Mouse (Mus musculus) forebrain, embryonic 14.5 days (tissue): ENCODE data around the gene Krtap10-4. TPM values are rescaled to one million over a fixed set of nuclear protein-coding genes. Genes with fewer than 3 reads are reported as not detected.
"Not testable (repeated sequence)": the region's sequence is repeated elsewhere in the genome, so short reads cannot be mapped to it uniquely, and the experiment has no call there.

Source experiments
- ATAC-seq: fragments of 200-750 bp; cut with Nextera tagmentation; 2 replicates; pipeline ENCODE4 v1.8.0; 2017; ENCODE audit warnings: mild to moderate bottlenecking, moderate library complexity
- DNase-seq: peaks from one replicate; pipeline ENCODE4 v3.0.0-alpha.2; 2015; ENCODE audit warnings: low spot score
- H3K27ac ChIP-seq: fragments of 300-500 bp; sonication (generic); 2 replicates; pipeline ENCODE4 v1.5.1; 2014; ENCODE audit warnings: low read depth, mild to moderate bottlenecking, control low read depth, low read length, moderate library complexity
- H3K27me3 ChIP-seq: fragments of 300-500 bp; sonication (generic); replicated peaks from 2 replicates; pipeline ENCODE4 v1.6.1; 2014; ENCODE audit warnings: low read length, control low read depth, mixed read lengths; ENCODE audit not compliant: control insufficient read depth, insufficient read depth
- H3K36me3 ChIP-seq: fragments of 300-500 bp; sonication (generic); 2 replicates; pipeline ENCODE4 v1.6.1; 2014; ENCODE audit warnings: low read length, control low read depth; ENCODE audit not compliant: control insufficient read depth, insufficient read depth
- H3K4me1 ChIP-seq: fragments of 300-500 bp; sonication (generic); 2 replicates; pipeline ENCODE4 v1.6.1; 2014; ENCODE audit warnings: antibody characterized with exemption, low read length, control low read depth; ENCODE audit not compliant: control insufficient read depth, insufficient read depth
- H3K4me2 ChIP-seq: fragments of 300-500 bp; sonication (generic); 2 replicates; pipeline ENCODE4 v1.6.1; 2014; ENCODE audit warnings: mild to moderate bottlenecking, control low read depth, low read length
- H3K4me3 ChIP-seq: fragments of 300-500 bp; sonication (generic); 2 replicates; pipeline ENCODE4 v1.5.1; 2014; ENCODE audit warnings: low read depth, low read length, control low read depth
- H3K9ac ChIP-seq: fragments of 300-500 bp; sonication (generic); 2 replicates; pipeline ENCODE4 v1.6.1; 2014; ENCODE audit warnings: mild to moderate bottlenecking, low read length, control low read depth, moderate library complexity
- H3K9me3 ChIP-seq: fragments of 300-500 bp; sonication (generic); replicated peaks from 2 replicates; pipeline ENCODE4 v1.6.1; 2016; ENCODE audit warnings: low read length, control low read depth, mixed read lengths; ENCODE audit not compliant: control insufficient read depth
- WGBS: fragments of 180-500 bp; shearing (Covaris S2); extraction: QIAGEN DNeasy Blood & Tissue Kit; methylation state at CpG from one replicate; pipeline ENCODE4 v1.1.7; 2014; 5-methylcytosine and 5-hydroxymethylcytosine counted together
- polyA plus RNA-seq: library from polyadenylated mRNA; unstranded; fragments of >200 nt; fragmentation: Nextera tagmentation; extraction: Ambion mirVana; gene quantifications from 2 replicates; pipeline ENCODE4 v1.2.1, GENCODE M21; 2014

Krtap10-4 gene
- polyA plus RNA-seq, 1 experiment from 2014 or later: not detected

DNA sequence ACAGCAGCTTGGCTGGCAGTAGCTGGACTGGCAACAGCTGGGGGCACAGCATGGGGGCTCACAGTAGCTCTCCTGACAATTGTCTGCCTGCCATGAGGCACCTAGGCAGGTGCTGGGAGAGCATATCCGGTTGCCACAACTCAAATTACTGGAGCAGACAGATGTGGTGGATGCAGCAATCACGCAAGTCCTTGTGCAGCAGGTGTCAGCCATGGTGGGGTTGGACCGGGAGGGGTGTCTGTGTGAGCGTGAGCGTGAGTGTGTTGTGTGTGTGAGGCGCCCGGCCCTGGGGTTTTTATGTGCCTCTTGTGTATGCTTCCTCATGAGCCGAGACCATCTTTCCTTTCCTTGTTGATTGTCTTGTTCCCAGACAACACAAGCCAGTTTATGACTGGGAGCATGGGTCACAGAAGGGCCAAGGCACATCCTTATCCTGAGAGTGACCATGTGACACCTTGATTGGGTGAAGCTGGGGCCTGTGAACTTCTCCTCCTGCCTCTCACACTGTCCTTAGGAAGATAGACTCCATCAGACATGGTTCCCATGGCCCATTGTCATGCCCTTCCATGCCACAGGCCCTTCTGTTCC is 27.9 kb downstream of the Krtap10-4 start, which contains the start of gene Gm19668:
Gene Gm19668 (minus strand): TSS at position 213 of the 588 bp plus-strand sequence.
- H3K9me3 ChIP-seq: no peaks in the 10 kb centered on the region
- H3K27ac ChIP-seq: peak within 1 kb of the TSS; percentile 58
- H3K4me3 ChIP-seq: no peak within 1 kb of the TSS
- H3K4me2 ChIP-seq: no peak within 1 kb of the TSS
- H3K36me3 ChIP-seq: no peaks in the 10 kb centered on the region
- no peak within 1 kb of the TSS for H3K9ac ChIP-seq
- no peak for ATAC-seq
- DNase-seq: no peak
- H3K4me1 ChIP-seq: no peaks in the 10 kb centered on the region
- 64% methylated on average over 8 of the region's 8 CpGs for WGBS
- no peaks in the 10 kb centered on the region for H3K27me3 ChIP-seq

- not testable (repeated sequence) for H3K27me3 ChIP-seq, DNase-seq, H3K4me3 ChIP-seq, H3K4me1 ChIP-seq, H3K4me2 ChIP-seq, H3K36me3 ChIP-seq, H3K9ac ChIP-seq, ATAC-seq, H3K9me3 ChIP-seq
- WGBS: 32% methylated on average over 3 of the region's 3 CpGs
- peak overlapping the region; percentile 58 for H3K27ac ChIP-seq
Observed at GRCm38 (mm10) chr10:77798164-77798920, 28.6 kb downstream of the Krtap10-4 start.

DNA sequence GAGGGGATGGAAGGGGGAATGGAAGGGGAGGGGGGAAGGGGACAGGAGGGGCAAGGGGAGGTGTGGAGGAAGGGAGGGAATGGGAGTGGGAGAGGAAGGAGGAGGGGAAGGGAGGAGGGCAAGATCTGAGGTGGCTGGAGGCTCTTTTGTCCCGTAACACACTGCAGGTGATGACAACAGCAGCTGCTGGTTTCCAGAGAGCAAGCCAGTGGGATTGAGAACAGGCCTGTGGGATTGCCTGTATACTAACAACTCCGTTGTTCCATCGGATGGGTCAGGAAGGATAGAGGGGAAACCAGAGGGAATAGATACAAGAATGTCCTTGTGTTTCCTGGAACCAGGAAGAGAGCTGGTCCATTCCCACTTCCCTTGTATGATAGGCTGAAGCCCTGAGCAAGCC is 29.2 kb downstream of the Krtap10-4 start:
- Histone ChIP-seq H3K9ac (no peak overlapping the region), H3K4me1 (no peaks in the 10 kb centered on the region), H3K9me3 (no peaks in the 10 kb centered on the region), H3K27me3 (no peaks in the 10 kb centered on the region), H3K4me3 (no peak overlapping the region), H3K36me3 (no peaks in the 10 kb centered on the region), H3K27ac (peak overlapping the region; percentile 58), H3K4me2 (no peak overlapping the region)
- DNase-seq (no peak), ATAC-seq (no peak)
- WGBS: 14% methylated on average over 3 of the region's 3 CpGs

DNA sequence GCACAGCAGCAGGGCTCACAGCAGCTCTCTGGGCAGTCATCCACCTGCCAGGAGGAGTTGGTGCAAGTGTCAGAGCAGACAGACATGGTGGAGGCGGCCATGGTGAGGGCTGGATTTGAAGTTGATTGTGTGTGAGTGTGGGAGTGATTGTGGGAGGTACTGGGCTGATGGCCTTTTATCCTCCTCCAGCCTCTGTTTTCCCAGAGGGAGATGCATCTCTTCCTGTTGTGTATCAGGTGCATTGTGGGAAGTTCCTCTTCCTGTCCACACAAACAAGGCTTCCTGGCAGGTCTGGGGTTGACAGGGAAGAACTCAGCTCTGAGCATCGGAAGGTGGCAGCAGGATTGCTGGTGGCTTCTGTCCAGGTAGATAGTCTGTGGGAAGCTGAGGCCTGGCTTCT is 31.9 kb downstream of the Krtap10-4 start, which contains the start of gene Gm9639:
Gene Gm9639 (minus strand): TSS at position 101 of the 400 bp plus-strand sequence.
- no peaks in the 10 kb centered on the region for H3K4me1 ChIP-seq
- H3K9ac ChIP-seq: no peak within 1 kb of the TSS
- H3K27me3 ChIP-seq: no peaks in the 10 kb centered on the region
- H3K4me3 ChIP-seq: no peak within 1 kb of the TSS
- H3K4me2 ChIP-seq: no peak within 1 kb of the TSS
- DNase-seq (no peak), ATAC-seq (no peak)
- H3K36me3 ChIP-seq: no peaks in the 10 kb centered on the region
- no peak within 1 kb of the TSS for H3K27ac ChIP-seq
- 55% methylated on average over 2 of the region's 2 CpGs for WGBS
- H3K9me3 ChIP-seq: no peaks in the 10 kb centered on the region

DNA sequence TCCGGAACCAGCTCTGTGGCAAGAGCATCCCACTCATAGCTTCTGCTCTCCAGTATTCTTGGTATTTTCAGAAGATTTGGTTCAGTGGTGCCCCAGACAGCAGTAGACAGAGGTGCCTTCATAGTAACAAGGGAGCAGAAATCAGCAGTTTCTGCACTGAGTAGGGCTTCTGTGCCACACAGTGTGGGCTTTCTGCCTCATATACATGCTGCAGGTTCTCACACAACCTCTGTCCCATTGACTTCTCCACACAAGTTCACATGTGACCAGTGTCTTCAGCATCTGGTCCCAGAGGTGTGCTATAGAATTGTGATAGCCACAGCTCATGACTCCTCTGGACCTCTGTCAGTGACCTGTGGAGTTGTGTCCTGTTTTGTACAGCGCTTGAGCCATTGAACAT is 38.3 kb downstream of the Krtap10-4 start:
- ATAC-seq (no peak), DNase-seq (no peak)
- H3K36me3 ChIP-seq: no peaks in the 10 kb centered on the region
- H3K4me2 ChIP-seq: no peak overlapping the region
- H3K27me3 ChIP-seq: no peaks in the 10 kb centered on the region
- no peaks in the 10 kb centered on the region for H3K9me3 ChIP-seq
- H3K4me1 ChIP-seq: no peaks in the 10 kb centered on the region
- 87% methylated on average over 2 of the region's 2 CpGs for WGBS
- H3K4me3 ChIP-seq: no peak overlapping the region
- H3K27ac ChIP-seq: no peak overlapping the region
- no peak overlapping the region for H3K9ac ChIP-seq

DNA sequence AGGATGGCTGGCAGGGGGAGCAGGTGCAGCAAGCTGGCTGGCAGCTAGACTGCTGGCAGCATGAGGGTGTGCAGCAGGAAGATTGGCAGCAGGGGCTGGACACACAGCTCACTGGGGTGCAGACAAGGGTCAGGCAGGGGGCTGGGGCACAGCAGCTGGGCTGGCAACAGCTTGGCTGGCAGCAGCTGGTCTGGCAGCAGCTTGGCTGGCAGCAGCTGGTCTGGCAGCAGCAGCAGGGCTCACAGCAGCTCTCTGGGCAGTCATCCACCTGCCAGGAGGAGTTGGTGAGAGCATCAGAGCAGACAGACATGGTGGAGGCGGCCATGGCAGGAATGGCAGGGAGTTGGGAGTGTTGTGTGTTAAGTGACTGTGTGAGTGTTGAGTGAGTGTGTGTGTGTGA is 39.0 kb downstream of the Krtap10-4 start, which contains the start of gene Gm7137:
Gene Gm7137 (minus strand): TSS at position 325 of the 400 bp plus-strand sequence.
- not testable (repeated sequence) for H3K9me3 ChIP-seq, H3K4me1 ChIP-seq, ATAC-seq, H3K27me3 ChIP-seq, H3K9ac ChIP-seq, DNase-seq, H3K4me3 ChIP-seq, H3K4me2 ChIP-seq, H3K36me3 ChIP-seq, H3K27ac ChIP-seq
- no CpG with 5 or more reads among the region's 1 CpGs for WGBS

DNA sequence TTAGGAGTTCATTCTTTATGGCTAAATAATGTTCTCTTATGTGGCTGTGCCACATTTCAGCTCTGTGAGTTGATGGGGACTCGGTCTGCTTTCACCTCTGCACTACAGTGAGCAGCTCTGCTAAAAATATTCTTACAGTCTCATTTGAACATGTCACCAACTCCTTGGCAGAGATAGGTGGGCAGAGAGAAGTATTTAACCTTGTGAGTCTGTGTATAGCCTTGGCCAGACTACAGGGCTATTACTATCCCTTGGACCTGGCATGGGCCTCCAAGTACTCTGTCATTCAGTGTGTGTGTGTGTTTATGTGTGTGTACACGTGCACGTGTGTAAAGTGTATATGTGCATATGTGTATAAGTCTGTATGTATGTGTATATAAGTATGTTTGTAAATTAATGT is 43.5 kb downstream of the Krtap10-4 start:
- H3K9me3 ChIP-seq, H3K36me3 ChIP-seq, H3K27me3 ChIP-seq, H3K9ac ChIP-seq, H3K4me1 ChIP-seq, DNase-seq, ATAC-seq, H3K4me3 ChIP-seq, H3K27ac ChIP-seq, H3K4me2 ChIP-seq: not testable (repeated sequence)
- WGBS: 81% methylated on average over 1 of the region's 3 CpGs

DNA sequence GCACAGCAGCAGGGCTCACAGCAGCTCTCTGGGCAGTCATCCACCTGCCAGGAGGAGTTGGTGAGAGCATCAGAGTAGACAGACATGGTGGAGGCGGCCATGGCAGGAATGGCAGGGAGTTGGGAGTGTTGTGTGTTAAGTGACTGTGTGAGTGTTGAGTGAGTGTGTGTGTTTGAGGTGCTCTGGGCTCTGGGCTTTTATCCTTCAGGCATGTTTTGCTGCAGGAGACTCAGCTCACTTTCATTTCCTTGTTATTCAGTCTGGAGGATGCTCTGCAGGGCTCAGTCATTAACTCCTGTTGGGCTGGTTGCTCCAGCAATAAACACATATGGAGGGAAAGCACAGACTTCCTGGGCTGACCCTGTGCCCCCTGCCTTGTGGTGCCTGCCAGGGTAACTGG is 44.5 kb downstream of the Krtap10-4 start, which contains the start of gene Gm3250:
Gene Gm3250 (minus strand): TSS at position 101 of the 400 bp plus-strand sequence.
- not testable (repeated sequence) for H3K36me3 ChIP-seq, H3K4me2 ChIP-seq, H3K27me3 ChIP-seq, H3K4me1 ChIP-seq, ATAC-seq, DNase-seq, H3K9ac ChIP-seq, H3K4me3 ChIP-seq, H3K27ac ChIP-seq, H3K9me3 ChIP-seq
- WGBS: no CpG with 5 or more reads among the region's 1 CpGs

- H3K9me3 ChIP-seq, ATAC-seq, DNase-seq, H3K9ac ChIP-seq, H3K4me2 ChIP-seq, H3K4me3 ChIP-seq, H3K27ac ChIP-seq, H3K4me1 ChIP-seq, H3K27me3 ChIP-seq, H3K36me3 ChIP-seq: not testable (repeated sequence)
- 60% methylated on average over 1 of the region's 1 CpGs for WGBS
Observed at GRCm38 (mm10) chr10:77776844-77777243, 50.1 kb downstream of the Krtap10-4 start, which contains the start of gene Gm7138. TSS of gene Gm7138 (minus strand) at chr10:77776944.
